Mouse (Mus musculus): ENCODE data around the gene Pif1.

The Pif1 gene

GRCm38 (mm10) chr9:65593596-65593995, 6.6 kb downstream of the Pif1 start:
- in situ Hi-C loops (cut with MboI, MseI) = no loop called here

- in situ Hi-C loops (cut with MboI, MseI) = no loop called here
Measured at GRCm38 (mm10) chr9:65598765-65599249, 11.8 kb downstream of the Pif1 start.

GRCm38 (mm10) chr9:65600951-65601350, 14.0 kb downstream of the Pif1 start:
- in situ Hi-C loops (cut with MboI, MseI) = loop anchor here (10.0 kb wide), 1 partner anchor 64 kb away; the partner anchor contains the start of gene Oaz2

GRCm38 (mm10) chr9:65603401-65604102, 16.6 kb downstream of the Pif1 start:
- in situ Hi-C loops (cut with MboI, MseI) = loop anchor here (10.0 kb wide), 1 partner anchor 61 kb away; the partner anchor contains the start of gene Oaz2

DNA sequence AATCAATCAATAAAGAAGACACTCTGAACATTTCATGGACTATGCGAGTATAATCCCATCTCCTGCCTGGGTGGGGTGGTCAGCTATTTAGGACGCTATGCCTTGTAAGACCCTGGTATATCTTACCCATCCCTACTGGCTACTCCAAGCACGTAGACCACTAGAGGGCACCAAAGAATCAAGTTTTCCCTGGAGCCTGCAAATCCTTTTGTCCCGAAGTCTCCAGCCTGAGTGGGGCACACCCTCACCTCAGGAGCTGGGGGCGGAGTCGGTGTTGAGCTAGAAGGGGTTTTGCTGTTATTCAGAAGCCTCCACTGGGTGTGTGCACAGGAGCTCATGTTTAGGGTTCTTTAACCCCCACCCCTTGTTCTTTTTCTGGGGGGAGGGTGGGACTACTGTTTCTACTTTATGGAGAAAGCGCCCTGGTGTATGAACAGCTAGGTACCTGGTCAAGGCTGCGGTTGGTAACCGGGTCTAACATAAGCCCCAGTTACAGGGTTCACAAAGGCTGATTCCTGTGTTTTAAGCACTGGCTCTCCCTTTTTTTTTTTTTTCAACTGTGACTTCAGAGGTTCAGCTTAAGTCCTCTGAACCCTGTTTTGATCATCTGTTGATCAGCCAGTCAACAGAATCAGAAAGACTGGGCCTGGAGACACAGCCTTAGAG, 18.6 kb downstream of the Pif1 start:
- in situ Hi-C loops (cut with MboI, MseI) = loop anchor here (10.0 kb wide), 1 partner anchor 59 kb away; the partner anchor contains the start of gene Oaz2

- in situ Hi-C loops (cut with MboI, MseI) = loop anchor here (10.0 kb wide), 1 partner anchor 58 kb away; the partner anchor contains the start of gene Oaz2
Measured at GRCm38 (mm10) chr9:65606321-65607109, 19.6 kb downstream of the Pif1 start.

DNA sequence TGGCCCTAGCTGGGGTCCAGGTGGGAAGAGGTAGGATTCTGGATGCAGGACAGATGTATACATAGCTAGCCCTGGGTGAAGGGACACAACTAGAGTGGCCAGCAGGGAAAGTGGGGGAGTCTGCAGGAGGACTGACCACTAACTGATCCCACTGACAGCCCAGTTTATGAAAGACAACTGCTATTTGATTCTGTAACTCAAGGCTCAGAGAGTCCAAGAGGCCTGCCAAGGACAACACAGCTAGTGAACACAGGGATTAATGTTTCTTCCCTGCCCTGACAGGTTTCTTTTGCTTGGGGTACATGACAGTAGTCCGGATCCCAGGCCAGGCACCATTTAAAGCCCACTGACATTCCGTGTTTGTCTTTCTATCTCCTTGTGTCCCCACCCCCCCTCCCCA, 20.2 kb downstream of the Pif1 start:
- in situ Hi-C loops (cut with MboI, MseI) = loop anchor here (10.0 kb wide), 1 partner anchor 58 kb away; the partner anchor contains the start of gene Oaz2

GRCm38 (mm10) chr9:65611969-65612486, 25.1 kb downstream of the Pif1 start:
- in situ Hi-C loops (cut with MboI, MseI) = no loop called here

DNA sequence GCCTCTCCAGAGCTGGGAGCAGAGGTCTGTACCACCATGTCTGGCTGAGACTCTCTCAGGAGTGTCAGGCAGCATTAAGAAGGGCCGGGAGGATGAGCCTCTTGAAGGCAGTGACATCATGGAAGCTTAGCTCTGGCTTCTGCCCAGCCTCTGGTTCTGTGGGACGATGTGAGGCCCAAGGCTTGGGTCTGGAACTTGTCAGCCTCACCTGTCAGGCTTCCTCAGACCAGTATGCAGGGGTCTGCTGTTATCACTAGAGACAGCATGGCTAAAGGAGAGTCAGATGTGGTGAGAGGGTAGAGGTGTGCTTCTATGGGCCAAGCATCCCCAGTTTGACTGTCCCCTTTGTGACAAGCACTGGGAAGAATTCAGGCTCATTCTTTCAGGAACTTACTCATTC, 26.1 kb downstream of the Pif1 start:
- in situ Hi-C loops (cut with MboI, MseI) = no loop called here

GRCm38 (mm10) chr9:65619311-65619710, 32.4 kb downstream of the Pif1 start:
- in situ Hi-C loops (cut with MboI, MseI) = no loop called here

DNA sequence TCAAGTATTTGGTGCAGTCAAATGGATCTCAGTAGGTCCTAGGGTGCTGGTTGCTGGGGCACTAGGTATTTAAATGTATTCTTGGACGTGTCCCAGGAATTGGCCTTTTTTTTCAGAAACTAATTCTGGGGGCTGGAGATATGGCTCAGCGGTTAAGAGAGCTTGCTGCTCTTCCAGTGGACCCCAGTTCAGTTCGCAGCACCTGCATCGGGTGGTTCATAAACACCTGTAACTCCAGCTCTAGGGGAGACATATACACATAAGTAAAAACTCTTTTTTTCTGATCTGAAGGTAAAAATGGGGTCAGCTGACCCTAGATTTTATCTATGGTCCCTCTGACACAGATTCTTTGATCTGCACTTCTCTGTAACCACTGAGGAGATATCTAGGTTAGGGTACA, 34.2 kb downstream of the Pif1 start:
- in situ Hi-C loops (cut with MboI, MseI) = no loop called here

DNA sequence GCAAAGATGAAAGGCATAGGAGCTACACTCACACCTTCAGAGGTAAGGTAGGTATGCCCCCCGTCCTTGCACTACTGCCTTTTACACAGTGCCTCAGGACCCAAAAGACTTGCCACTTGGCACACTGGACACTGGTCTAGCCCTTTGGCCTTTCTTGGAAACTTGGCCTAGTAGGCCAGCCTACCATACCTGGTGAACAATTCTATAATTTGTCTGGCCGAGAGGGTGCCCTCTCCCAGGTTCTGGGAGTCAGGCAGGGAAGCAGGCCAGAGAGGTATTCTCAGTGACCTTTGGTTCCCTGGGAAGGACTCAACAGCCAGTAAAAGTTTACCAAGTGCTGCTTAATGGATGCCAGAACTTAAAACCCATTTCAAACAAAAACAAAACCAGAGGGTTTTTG, 34.7 kb downstream of the Pif1 start:
- in situ Hi-C loops (cut with MboI, MseI) = no loop called here

- in situ Hi-C loops (cut with MboI, MseI) = no loop called here
Measured at GRCm38 (mm10) chr9:65622826-65623225, 35.9 kb downstream of the Pif1 start.

DNA sequence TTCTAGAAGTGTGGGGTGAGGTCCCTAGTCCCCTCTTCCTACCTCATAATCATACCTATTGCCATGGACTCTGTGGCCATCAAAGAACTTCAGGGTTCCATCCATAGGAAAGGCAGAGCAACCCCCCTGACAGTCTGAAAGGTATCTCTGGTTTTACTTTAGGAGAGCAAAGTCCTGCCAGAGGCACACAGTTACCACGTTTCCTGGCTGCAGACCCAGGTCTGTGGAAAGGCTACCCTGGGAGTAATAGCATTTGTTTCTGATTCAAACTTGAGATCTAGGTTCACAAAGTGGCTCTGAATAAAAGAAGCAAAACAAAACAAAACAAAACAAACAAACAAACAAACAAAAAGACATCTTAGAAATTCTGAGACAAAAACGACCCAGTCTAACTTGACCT, 37.3 kb downstream of the Pif1 start:
- in situ Hi-C loops (cut with MboI, MseI) = no loop called here

DNA sequence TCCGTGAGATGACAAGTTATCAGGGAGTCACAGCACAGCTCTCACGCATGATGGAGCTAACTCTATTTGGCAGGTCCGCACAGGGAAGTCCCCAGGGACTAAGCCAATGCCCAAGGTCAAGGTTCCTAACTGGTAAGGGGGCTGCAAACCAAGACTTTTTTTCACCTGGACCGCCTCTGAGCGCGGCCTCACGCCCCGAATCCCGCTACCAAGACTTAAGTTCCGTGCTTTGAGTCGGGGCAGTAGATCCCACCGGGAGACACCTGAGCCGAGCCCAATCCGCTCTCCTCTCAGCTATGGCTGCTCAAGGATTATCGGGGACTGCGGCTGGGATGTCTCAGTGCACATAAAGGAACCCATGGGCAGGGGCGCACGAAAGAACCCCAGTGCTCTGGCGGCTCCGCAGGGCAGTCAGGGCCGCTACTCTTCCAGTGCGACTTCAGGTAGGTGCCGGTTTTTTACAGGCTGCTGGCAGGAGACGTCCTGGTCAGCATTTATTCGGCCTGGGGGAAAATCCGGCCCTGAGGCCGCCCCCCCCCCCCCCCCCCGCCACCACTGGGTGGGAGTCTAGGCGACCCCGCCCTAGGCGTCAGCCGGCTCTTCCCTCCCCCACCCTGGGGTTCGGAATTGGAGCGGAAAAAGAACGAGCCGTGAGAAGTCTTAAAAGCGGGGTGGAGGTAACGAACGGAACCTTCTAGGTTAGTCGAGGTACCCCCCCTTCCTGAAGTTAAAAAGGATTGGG, 42.2 kb downstream of the Pif1 start, which contains the start of gene Rbpms2:
Gene Rbpms2 (plus strand): TSS at position 624 of the 742 bp plus-strand sequence.
- in situ Hi-C loops (cut with MboI, MseI) = no loop called here

GRCm38 (mm10) chr9:65629767-65630630, 43.0 kb downstream of the Pif1 start:
- in situ Hi-C loops (cut with MboI, MseI) = no loop called here

DNA sequence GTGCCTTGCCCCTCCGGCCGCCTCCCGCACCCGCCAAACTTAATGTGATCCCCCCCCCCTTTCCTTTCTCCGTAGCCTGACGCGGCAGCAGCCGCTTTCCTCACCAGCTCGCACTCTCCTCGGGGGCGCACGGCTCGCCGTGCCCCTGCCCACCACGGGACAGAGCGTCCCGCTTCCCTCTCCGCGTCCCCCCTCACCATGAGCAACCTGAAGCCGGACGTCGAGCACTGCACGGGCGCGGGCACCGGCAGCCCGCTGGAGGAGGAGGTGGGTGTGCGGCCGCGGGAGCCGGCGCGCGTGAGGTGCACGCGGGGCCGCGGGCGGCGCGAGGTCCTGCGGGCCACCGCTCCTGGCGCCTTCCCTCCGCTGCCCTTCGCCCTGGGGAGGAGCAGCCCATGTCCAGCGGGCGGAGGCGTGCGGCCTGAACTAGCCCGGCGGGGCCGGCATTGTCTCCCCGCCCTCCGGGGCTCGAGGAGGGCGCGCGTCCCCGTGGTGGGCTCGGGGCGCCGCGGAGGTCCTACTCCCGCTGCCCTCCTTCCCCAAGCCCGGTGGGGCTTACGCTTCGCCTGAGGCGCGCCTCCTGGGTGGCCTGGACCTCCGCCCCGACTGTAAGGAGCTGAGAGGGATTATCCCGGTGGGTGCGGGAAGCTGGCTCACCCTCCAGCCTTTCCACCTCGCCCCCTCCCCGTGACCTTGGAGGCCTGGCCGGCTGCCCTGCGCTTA, 43.8 kb downstream of the Pif1 start:
- in situ Hi-C loops (cut with MboI, MseI) = no loop called here

GRCm38 (mm10) chr9:65631354-65632021, 44.5 kb downstream of the Pif1 start:
- in situ Hi-C loops (cut with MboI, MseI) = no loop called here

GRCm38 (mm10) chr9:65635766-65636165, 48.8 kb downstream of the Pif1 start:
- in situ Hi-C loops (cut with MboI, MseI) = no loop called here
